Mouse (Mus musculus) olfactory bulb, adult 2 months (tissue): ENCODE measurements around the gene Sox5.

Experiments
- CTCF ChIP-seq: fragments of 200-500 bp; IDR thresholded peaks from 2 replicates; pipeline ENCODE4 v1.5.1; 2012; ENCODE audit warnings: low read depth, mild to moderate bottlenecking, low read length, moderate library complexity; ENCODE audit not compliant: insufficient read depth
- POLR2A ChIP-seq: fragments of 200-500 bp; IDR thresholded peaks from 2 replicates; pipeline ENCODE4 v1.6.1; 2012; ENCODE audit warnings: mild to moderate bottlenecking, low read depth, low read length, moderate library complexity; ENCODE audit not compliant: insufficient read depth

GRCm38 (mm10) chr6:144709614-144710180 is 72.1 kb downstream of the Sox5 start:
- TF ChIP-seq POLR2A, result no peak
- TF ChIP-seq CTCF, result no peak
